Comparison of ENCODE assay signal across 9 mouse cellular contexts in the genomic region with DNA sequence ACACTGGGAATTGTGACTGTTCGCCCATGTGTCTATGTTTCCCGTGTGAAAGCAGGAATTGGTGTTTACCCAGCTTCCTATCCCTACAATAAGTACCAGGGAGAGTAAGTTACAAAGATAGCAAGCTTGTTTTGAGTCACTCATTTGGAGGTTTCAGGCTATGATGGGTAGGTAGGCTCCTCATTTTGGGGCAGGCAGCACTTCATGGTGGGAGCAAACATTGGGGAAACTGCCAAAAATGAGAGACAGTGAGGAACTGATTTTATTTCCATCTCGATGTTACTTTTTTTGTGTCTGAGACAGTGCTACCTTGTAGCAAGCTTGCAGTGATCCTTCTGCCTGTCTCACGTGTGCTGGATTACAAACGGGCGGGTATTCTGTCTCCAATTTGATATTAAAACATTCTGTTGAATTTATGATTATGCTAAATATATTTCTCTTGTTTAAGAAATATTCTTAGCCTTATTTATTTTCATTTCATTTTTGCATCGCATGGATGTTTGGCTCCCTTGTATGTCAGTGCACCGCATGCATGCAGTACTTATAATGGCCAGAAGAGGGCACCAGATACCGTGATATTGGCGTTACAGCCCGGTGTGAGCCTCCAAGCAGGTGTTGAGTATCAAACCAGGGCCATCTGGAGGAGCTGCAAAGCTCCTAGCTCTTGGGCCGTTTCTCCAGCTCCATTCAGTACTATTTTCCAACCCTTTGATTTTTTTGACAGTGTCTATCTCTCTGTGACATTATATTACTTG.
DNase-seq lines count a peak whose midpoint lies in the region; TF ChIP-seq lines count a peak whose summit lies in the region.
"Had no signal": no experiment of that assay in that cellular context is flagged by ENCODE, and none has a peak within 500 bp of the region (broad histone marks: within the 10 kb centered on the region; RNA-seq: fewer than 3 reads in every experiment).

No protein-coding gene starts in this region.

- TF ChIP-seq CTCF in E14TG2a.4 (conservative IDR thresholded peaks at IDR 0.05; ENCODE audit: low read length): peak; percentile 95

- no peak overlapping the region for H3K27ac ChIP-seq in heart, embryonic 10.5 days
- H3K27ac ChIP-seq: lung, embryonic 15.5 days had no signal

- peak; percentile 7 to 60 for DNase-seq in heart, adult 18-20 months
- DNase-seq in heart, embryonic 10.5 days (ENCODE audit: low spot score): no peak
- DNase-seq in c-Kit-negative CD71-positive TER-119-positive erythroid progenitor cells, embryonic 14.5 days (ENCODE audit: low read depth, low spot score): peak; percentile 11
- DNase-seq in frontal cortex, postnatal 14 days (ENCODE audit: low spot score in 2 of 2): peak; percentile 15 to 48
- peak; percentile 39 for DNase-seq in layer of hippocampus, adult 9-10 months (ENCODE audit: low spot score)
- DNase-seq in lung, postnatal 4 days: peak; percentile 22 to 34
- DNase-seq in testis, postnatal 10 days (ENCODE audit: low spot score): peak; percentile 81

- 41% methylated on average over 12 of the region's 12 CpGs for WGBS in heart, embryonic 10.5 days

- H3K4me3 ChIP-seq in heart, embryonic 10.5 days: no peak overlapping the region
- no peak overlapping the region for H3K4me3 ChIP-seq in E14TG2a.4 (replicated peaks; ENCODE audit: low read length)
- H3K4me3 ChIP-seq: lung, embryonic 15.5 days had no signal

- no peaks in the 10 kb centered on the region for H3K4me1 ChIP-seq in heart, embryonic 10.5 days
- H3K4me1 ChIP-seq in E14TG2a.4 (replicated peaks; ENCODE audit: low read depth, low read length): no peaks in the 10 kb centered on the region
- H3K4me1 ChIP-seq: lung, embryonic 15.5 days had no signal

- no peaks in the 10 kb centered on the region for H3K9me3 ChIP-seq in heart, embryonic 10.5 days
- H3K9me3 ChIP-seq in E14TG2a.4 (ENCODE audit: low read length): no peaks in the 10 kb centered on the region
- H3K9me3 ChIP-seq: lung, embryonic 15.5 days had no signal

- H3K36me3 ChIP-seq in heart, embryonic 10.5 days: no peaks in the 10 kb centered on the region
- no peaks in the 10 kb centered on the region for H3K36me3 ChIP-seq in E14TG2a.4 (ENCODE audit: insufficient read depth, low read length)
- H3K36me3 ChIP-seq: lung, embryonic 15.5 days had no signal

- no peaks in the 10 kb centered on the region for H3K27me3 ChIP-seq in heart, embryonic 10.5 days (ENCODE audit: insufficient read depth, poor library complexity, severe bottlenecking)
- peaks cover 14% of the 10 kb centered on the region for H3K27me3 ChIP-seq in E14TG2a.4 (ENCODE audit: insufficient read depth, low read length)
- H3K27me3 ChIP-seq: lung, embryonic 15.5 days had no signal
